Mouse (Mus musculus) subcutaneous adipose tissue, adult 2 months (tissue): ENCODE data around the gene Wipi2. TPM values are rescaled to one million over a fixed set of nuclear protein-coding genes. Genes with fewer than 3 reads are reported as not detected.

ENCODE experiments used
- polyA plus RNA-seq: library from polyadenylated mRNA; depleted of rRNA; stranded (reverse); fragments of >200 nt; gene quantifications from 2 replicates; pipeline ENCODE4 v1.2.3, GENCODE M21; 2012; ENCODE audit warnings: low replicate concordance; rRNA removed

Wipi2 gene
- 56.7 and 59.2 TPM in 2 replicates for polyA plus RNA-seq

GRCm38 (mm10) chr5:142627398-142627797 lies at the start of gene Wipi2:
Wipi2 (plus strand) TSS chr5:142627698.

GRCm38 (mm10) chr5:142608259-142608988 lies 19.1 kb upstream of the Wipi2 start, which contains the start of gene Mmd2:
Mmd2 (minus strand) TSS chr5:142608800.

GRCm38 (mm10) chr5:142692248-142692647 lies 64.8 kb downstream of the Wipi2 start, which contains the start of gene Slc29a4:
Slc29a4 (plus strand) TSS chr5:142692512.

Other genes starting within 250 kb of the Wipi2 start
- 11.7 and 24.8 TPM in 2 replicates for gene Foxk1, start 226.2 kb upstream of the Wipi2 start, polyA plus RNA-seq
- gene Ap5z1, start 163.8 kb upstream of the Wipi2 start, polyA plus RNA-seq = 38.1 and 41.7 TPM in 2 replicates
- 0.06 and 0.13 TPM in 2 replicates for gene Papolb, start 97.6 kb upstream of the Wipi2 start, polyA plus RNA-seq
- 7.7 and 35.8 TPM in 2 replicates for gene Radil, start 76.6 kb upstream of the Wipi2 start, polyA plus RNA-seq
- gene Mmd2, start 18.9 kb upstream of the Wipi2 start, polyA plus RNA-seq = 0.60 and 2.1 TPM in 2 replicates
- 0.63 and 2.8 TPM in 2 replicates for gene Slc29a4, start 64.8 kb downstream of the Wipi2 start, polyA plus RNA-seq
- 21.8 and 73.5 TPM in 2 replicates for gene Tnrc18, start 190.0 kb downstream of the Wipi2 start, polyA plus RNA-seq